In the genomic region with DNA sequence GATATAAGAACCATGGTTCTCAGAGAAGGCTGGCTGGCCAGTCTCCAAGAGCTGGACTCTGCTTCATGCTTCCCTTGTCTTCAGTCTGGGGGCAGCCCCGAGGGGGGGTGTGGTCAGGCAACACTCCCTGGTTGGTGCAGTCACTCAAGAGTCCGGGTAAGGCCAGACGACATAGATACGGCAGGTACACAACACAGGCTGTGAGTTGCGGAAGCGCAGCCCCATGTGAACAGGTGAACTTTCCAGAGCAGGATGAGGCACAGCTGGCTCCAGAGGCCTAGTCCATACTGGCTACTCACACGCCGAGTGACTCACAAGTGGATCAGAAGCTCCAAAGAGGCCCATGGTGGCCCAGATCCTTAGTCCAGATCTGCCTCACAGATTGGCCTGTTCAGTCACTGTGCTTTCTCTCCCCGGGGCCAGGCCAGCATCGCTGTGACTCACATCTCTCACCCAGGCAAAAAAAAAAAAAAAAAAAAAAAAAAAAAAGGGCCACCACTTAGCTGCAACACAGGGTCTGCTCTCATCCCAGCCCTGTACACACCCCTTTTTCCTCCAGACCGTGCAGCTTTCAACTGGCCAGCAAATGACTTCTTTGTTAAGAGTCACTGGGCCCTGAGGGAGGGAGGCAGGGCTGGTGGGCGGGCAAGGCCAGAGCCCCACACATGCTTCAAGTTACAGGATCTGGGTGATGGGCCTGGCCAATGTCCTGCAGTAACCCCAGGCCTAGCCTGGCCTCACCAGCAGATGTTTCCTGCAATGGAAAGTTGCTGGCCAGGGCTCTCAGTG, we compare ENCODE assay signal across 8 mouse cellular contexts. TPM values are rescaled to one million over a fixed set of nuclear protein-coding genes. Genes with fewer than 3 reads are reported as not detected.
DNase-seq lines count a peak whose midpoint lies in the region; ATAC-seq lines count a peak whose summit lies in the region.

No protein-coding gene starts in this region.

- H3K4me3 ChIP-seq in forebrain, embryonic 10.5 days, result no peak overlapping the region
- no peak overlapping the region for H3K4me3 ChIP-seq in forebrain, embryonic 14.5 days (ENCODE audit: low read depth, low read length)
- H3K4me3 ChIP-seq in forebrain, embryonic 13.5 days, result no peak overlapping the region
- peak overlapping the region; percentile 76 for H3K4me3 ChIP-seq in macrophage (ENCODE audit: inconsistent target)

- no peaks in the 10 kb centered on the region for H3K27me3 ChIP-seq in forebrain, embryonic 10.5 days (ENCODE audit: poor library complexity, severe bottlenecking)
- H3K27me3 ChIP-seq in forebrain, embryonic 14.5 days (replicated peaks; ENCODE audit: control insufficient read depth, insufficient read depth, low read length), result no peaks in the 10 kb centered on the region
- H3K27me3 ChIP-seq in forebrain, embryonic 13.5 days, result no peaks in the 10 kb centered on the region

- H3K36me3 ChIP-seq in forebrain, embryonic 10.5 days (replicated peaks), result no peaks in the 10 kb centered on the region; the same call in 1 of the 2 replicates
- peaks cover 17% of the 10 kb centered on the region for H3K36me3 ChIP-seq in forebrain, embryonic 14.5 days (ENCODE audit: control insufficient read depth, insufficient read depth, low read length)
- peaks cover 18% of the 10 kb centered on the region for H3K36me3 ChIP-seq in forebrain, embryonic 13.5 days (ENCODE audit: poor library complexity, severe bottlenecking)
- H3K36me3 ChIP-seq in macrophage (ENCODE audit: inconsistent target), result peaks cover 17% of the 10 kb centered on the region; the same call in 1 of the 2 replicates

- no peak overlapping the region for H3K9ac ChIP-seq in forebrain, embryonic 14.5 days (ENCODE audit: low read length)
- no peak overlapping the region for H3K9ac ChIP-seq in forebrain, embryonic 13.5 days

- peaks cover 17% of the 10 kb centered on the region for H3K4me1 ChIP-seq in forebrain, embryonic 10.5 days
- H3K4me1 ChIP-seq in forebrain, embryonic 14.5 days (ENCODE audit: control insufficient read depth, insufficient read depth, low read length), result no peaks in the 10 kb centered on the region
- H3K4me1 ChIP-seq in forebrain, embryonic 13.5 days, result no peaks in the 10 kb centered on the region

- 45% methylated on average over 12 of the region's 12 CpGs for WGBS in forebrain, embryonic 10.5 days
- 58% methylated on average over 12 of the region's 12 CpGs for WGBS in forebrain, embryonic 14.5 days
- 60% methylated on average over 12 of the region's 12 CpGs for WGBS in forebrain, embryonic 13.5 days
- 20% methylated on average over 12 of the region's 12 CpGs for WGBS in macrophage (ENCODE audit: missing documents)

- H3K79me2 ChIP-seq in macrophage (ENCODE audit: inconsistent target), result peaks cover 66% of the 10 kb centered on the region

- H3K27ac ChIP-seq in forebrain, embryonic 10.5 days, result peak overlapping the region; percentile 71
- no peak overlapping the region for H3K27ac ChIP-seq in forebrain, embryonic 14.5 days (ENCODE audit: low read depth, low read length)
- H3K27ac ChIP-seq in forebrain, embryonic 13.5 days, result no peak overlapping the region
- peak overlapping the region; percentile 96 for H3K27ac ChIP-seq in macrophage

- peak; percentile 31 for DNase-seq in forebrain, embryonic 10.5 days (ENCODE audit: extremely low spot score, low spot score)
- DNase-seq in forebrain, embryonic 14.5 days (ENCODE audit: low spot score), result no peak
- peak; percentile 83 to 87 for DNase-seq in adrenal gland, postnatal 36 days
- peak; percentile 91 for DNase-seq in heart, postnatal 25 days (ENCODE audit: low spot score)
- peak; percentile 83 to 85 for DNase-seq in kidney, postnatal 36 days
- peak; percentile 82 for DNase-seq in urinary bladder, postnatal 14 days (ENCODE audit: low spot score)

- ATAC-seq in forebrain, embryonic 14.5 days, result no peak
- ATAC-seq in forebrain, embryonic 13.5 days, result peak; percentile 46

- no peaks in the 10 kb centered on the region for H3K9me3 ChIP-seq in forebrain, embryonic 10.5 days
- no peaks in the 10 kb centered on the region for H3K9me3 ChIP-seq in forebrain, embryonic 14.5 days (replicated peaks; ENCODE audit: control insufficient read depth, low read length)
- H3K9me3 ChIP-seq in forebrain, embryonic 13.5 days (replicated peaks), result no peaks in the 10 kb centered on the region

- no peak overlapping the region for H3K4me2 ChIP-seq in forebrain, embryonic 14.5 days (ENCODE audit: low read length)
- H3K4me2 ChIP-seq in forebrain, embryonic 13.5 days, result no peak overlapping the region

- intact Hi-C loops in heart, postnatal 25 days (cut with DNase I), result loop anchor here (5.0 kb wide), 1 partner anchor 59 kb away; no protein-coding TSS in a partner anchor

RNA-seq across cellular contexts. Expression of a gene that starts 52.1 kb away (rescaled TPM):
- 1.2 and 2.2 TPM in 2 replicates for polyA plus RNA-seq in forebrain, embryonic 10.5 days (2016; fragmentation: Nextera tagmentation; extraction: Ambion mirVana)
- polyA plus RNA-seq in forebrain, embryonic 14.5 days (2014; fragmentation: Nextera tagmentation; extraction: Ambion mirVana), result 88.6 and 107 TPM in 2 replicates
- total RNA-seq in adrenal gland, postnatal 36 days (2021), result 1 to 10 TPM; 6.2 to 7.5 TPM
- 35.7 and 45.7 TPM in 2 replicates for polyA plus RNA-seq in forebrain, embryonic 13.5 days (2015; fragmentation: Nextera tagmentation; extraction: Ambion mirVana)
- under 1 TPM; 0.67 to 0.83 TPM for total RNA-seq in heart, postnatal 25 days (2021)
- total RNA-seq in macrophage (2018; cell fraction: chromatin; rRNA removed), result 10 to 100 TPM in 1 of 26 experiments, 1 to 10 TPM in 21, under 1 TPM in 4; 0.55 to 10.7 (median 2.5) TPM
- 1 to 10 TPM; 1.3 to 8.7 (median 3.2) TPM for total RNA-seq in macrophage (2018; cell fraction: cytosol; rRNA removed)
- total RNA-seq in macrophage (2018; cell fraction: nucleus; rRNA removed), result 10 to 100 TPM in 2 of 26 experiments, 1 to 10 TPM in 23, under 1 TPM in 1; 0.92 to 16.0 (median 3.5) TPM
- 2.1 to 5.9 TPM (median 5.8 TPM) in 3 replicates for polyA plus RNA-seq in macrophage (2018)

Comparison
In these comparisons a context has a peak if more than half of its experiments do, and no peak if none do; other contexts are left out.
1. H3K27ac ChIP-seq: peak in forebrain, embryonic 10.5 days (single experiment) and macrophage (single experiment); none in forebrain, embryonic 14.5 days (single experiment) and forebrain, embryonic 13.5 days (single experiment).